Mouse (Mus musculus): ENCODE measurements around the gene 3100002H09Rik. TPM values are rescaled to one million over a fixed set of nuclear protein-coding genes. Genes with fewer than 3 reads are reported as not detected.

Gene 3100002H09Rik
- polyA plus RNA-seq, 1 experiment = not detected

DNA sequence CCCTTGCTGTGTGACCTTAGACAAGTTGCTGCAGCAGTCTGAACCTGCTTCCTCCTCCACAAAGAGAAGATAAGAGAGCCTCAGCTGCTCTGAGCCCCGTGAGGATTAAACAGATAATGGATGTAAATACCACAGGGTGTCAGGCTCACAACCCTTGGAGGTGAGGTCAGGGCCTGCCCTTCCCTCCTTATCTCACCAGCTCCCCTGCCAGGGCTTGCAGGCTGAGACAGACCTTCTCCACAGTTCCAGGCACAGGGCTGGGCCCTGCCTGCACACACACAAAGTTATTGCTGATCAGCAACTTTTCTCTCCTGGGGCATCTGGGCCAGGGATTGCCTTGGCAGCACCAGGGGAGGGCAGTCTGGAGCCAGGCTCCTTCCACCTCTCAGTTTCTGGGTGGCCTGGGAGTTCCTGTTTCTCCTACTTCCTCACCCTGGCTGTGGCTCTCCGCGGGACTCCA lies 34.4 kb upstream of the 3100002H09Rik start:
- Histone ChIP-seq H3K4me3 (ENCODE audit: insufficient read depth, low read length) (no peak overlapping the region), H3K4me1 (ENCODE audit: control insufficient read depth, insufficient read depth, low read length) (peaks cover 12% of the 10 kb centered on the region), H3K27ac (ENCODE audit: insufficient read depth, low read depth, low read length) (no peak overlapping the region)

DNA sequence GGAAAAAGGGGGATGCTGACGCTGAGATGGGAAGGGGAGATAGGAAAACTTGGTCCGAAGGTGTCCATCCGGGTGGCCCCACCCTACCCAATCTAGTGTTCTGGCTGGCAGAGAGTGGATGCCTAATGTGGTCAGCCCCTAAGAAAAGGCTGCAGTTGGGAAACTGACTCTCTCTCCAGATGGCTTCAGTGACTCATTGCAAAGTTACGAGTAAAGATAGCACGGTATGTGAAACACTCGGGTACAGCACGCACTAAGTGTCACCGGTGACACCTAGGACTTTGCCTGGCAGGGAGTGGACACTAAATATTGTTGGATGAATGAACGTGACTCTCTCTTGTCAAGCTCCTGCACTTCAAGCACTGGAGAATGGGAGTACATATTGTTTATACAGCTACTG lies 33.3 kb upstream of the 3100002H09Rik start:
- Histone ChIP-seq H3K27ac (ENCODE audit: insufficient read depth, low read depth, low read length) (no peak overlapping the region), H3K4me3 (ENCODE audit: insufficient read depth, low read length) (no peak overlapping the region), H3K4me1 (ENCODE audit: control insufficient read depth, insufficient read depth, low read length) (peaks cover 12% of the 10 kb centered on the region)
- TF ChIP-seq POLR2A (IDR thresholded peaks at IDR 0.05; ENCODE audit: borderline replicate concordance, low read depth, low read length) = no peak
- TF ChIP-seq CTCF (IDR thresholded peaks at IDR 0.05; ENCODE audit: low read depth, low read length) = no peak

More for the DNA sequence above, 34.4 kb upstream of the 3100002H09Rik start:
- TF ChIP-seq CTCF (IDR thresholded peaks at IDR 0.05; ENCODE audit: low read depth, low read length) = peak; percentile 50
- TF ChIP-seq POLR2A (IDR thresholded peaks at IDR 0.05; ENCODE audit: borderline replicate concordance, low read depth, low read length) = no peak

DNA sequence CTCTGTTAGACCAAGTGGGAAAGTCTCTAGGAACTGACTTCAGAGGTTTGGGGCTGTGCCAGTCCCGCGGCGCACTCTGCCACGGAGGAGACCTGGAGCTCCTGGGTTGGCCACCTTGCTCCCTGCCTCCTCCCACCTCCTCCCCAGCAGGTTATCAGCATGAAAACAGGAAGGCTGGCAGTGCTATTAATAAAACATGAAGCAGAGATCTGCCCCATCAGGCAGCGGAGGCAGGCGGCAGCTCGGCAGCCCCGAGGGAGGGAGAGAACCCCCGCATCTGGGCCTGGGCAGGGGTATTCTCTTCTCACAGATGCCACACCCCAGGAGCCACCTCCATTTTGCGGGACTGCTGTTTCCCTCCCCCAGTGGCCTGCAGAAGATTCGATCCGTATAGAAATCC lies 29.1 kb upstream of the 3100002H09Rik start:
- no peak overlapping the region for H3K4me3 ChIP-seq (ENCODE audit: insufficient read depth, low read length)
- TF ChIP-seq POLR2A (IDR thresholded peaks at IDR 0.05; ENCODE audit: borderline replicate concordance, low read depth, low read length) (no peak), CTCF (IDR thresholded peaks at IDR 0.05; ENCODE audit: low read depth, low read length) (no peak)
- H3K4me1 ChIP-seq (ENCODE audit: control insufficient read depth, insufficient read depth, low read length) = peaks cover under 1% of the 10 kb centered on the region; the same call in 1 of the 2 replicates
- H3K27ac ChIP-seq (ENCODE audit: insufficient read depth, low read depth, low read length) = no peak overlapping the region

DNA sequence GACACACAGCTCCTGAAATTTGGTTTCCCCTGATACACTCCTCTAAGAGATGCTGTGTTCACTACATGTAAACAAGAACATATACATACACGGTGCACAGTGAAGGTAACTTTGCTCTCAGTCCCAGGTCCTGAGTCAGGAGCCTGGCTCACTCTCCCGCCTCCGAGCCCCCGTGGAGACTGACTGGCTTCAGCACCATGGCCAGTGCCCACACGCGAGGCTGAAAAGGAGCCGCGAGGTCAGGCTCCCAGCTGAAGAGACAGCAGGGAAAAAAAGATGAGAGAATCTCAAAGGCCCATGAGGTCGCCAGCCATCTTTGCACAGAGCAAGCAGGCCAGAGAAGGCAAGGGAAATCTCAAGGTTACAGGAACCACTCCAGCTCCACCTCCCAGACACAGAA lies 22.7 kb upstream of the 3100002H09Rik start:
- TF ChIP-seq POLR2A (IDR thresholded peaks at IDR 0.05; ENCODE audit: borderline replicate concordance, low read depth, low read length) (no peak), CTCF (IDR thresholded peaks at IDR 0.05; ENCODE audit: low read depth, low read length) (no peak)
- H3K27ac ChIP-seq (ENCODE audit: insufficient read depth, low read depth, low read length) = no peak overlapping the region
- no peak overlapping the region for H3K4me3 ChIP-seq (ENCODE audit: insufficient read depth, low read length)
- H3K4me1 ChIP-seq (ENCODE audit: control insufficient read depth, insufficient read depth, low read length) = no peaks in the 10 kb centered on the region

DNA sequence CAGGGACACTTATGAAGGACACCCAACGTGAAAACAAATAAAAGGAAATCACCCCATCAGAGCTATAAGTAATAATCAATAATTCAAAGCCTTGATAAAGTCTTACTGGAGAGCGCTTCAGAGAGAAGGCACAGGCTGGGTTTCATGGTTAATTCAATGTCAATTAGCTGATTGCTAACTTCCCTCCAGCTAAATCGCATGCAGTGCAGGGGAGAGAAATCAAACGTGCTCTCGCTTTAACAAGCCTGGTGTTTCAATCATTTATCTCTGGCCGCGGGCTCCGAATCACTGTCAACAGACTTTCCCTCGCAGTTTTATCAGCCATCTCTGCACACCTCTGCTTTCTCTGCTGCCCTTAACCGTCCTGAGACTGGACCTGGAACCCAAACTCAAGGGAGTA lies 22.3 kb upstream of the 3100002H09Rik start:
- H3K4me3 ChIP-seq (ENCODE audit: insufficient read depth, low read length) = no peak overlapping the region
- TF ChIP-seq CTCF (IDR thresholded peaks at IDR 0.05; ENCODE audit: low read depth, low read length) = no peak
- TF ChIP-seq POLR2A (IDR thresholded peaks at IDR 0.05; ENCODE audit: borderline replicate concordance, low read depth, low read length) = no peak
- H3K27ac ChIP-seq (ENCODE audit: insufficient read depth, low read depth, low read length) = no peak overlapping the region
- no peaks in the 10 kb centered on the region for H3K4me1 ChIP-seq (ENCODE audit: control insufficient read depth, insufficient read depth, low read length)

DNA sequence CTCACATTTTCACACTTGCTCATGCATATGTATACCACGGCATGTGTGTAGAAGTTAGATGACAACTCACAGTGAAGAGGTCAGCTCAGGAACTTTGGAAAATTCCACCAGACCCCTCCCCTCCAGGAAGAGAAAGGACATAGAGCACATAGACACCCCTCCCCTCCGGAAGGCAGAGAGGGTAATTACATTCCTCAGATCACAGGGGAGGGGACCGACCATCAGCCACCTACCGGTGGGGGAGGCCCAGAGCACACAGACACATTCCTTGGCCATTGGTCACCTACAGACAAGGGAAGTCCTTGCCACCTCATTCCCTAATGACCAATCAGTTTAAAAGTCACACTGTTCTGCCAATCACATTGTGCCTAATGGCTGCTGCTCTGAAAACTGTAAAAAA lies 20.9 kb upstream of the 3100002H09Rik start:
- no peak overlapping the region for H3K27ac ChIP-seq (ENCODE audit: insufficient read depth, low read depth, low read length)
- H3K4me3 ChIP-seq (ENCODE audit: insufficient read depth, low read length) = no peak overlapping the region
- no peaks in the 10 kb centered on the region for H3K4me1 ChIP-seq (ENCODE audit: control insufficient read depth, insufficient read depth, low read length)
- no peak for TF ChIP-seq POLR2A (IDR thresholded peaks at IDR 0.05; ENCODE audit: borderline replicate concordance, low read depth, low read length)
- TF ChIP-seq CTCF (IDR thresholded peaks at IDR 0.05; ENCODE audit: low read depth, low read length) = no peak

DNA sequence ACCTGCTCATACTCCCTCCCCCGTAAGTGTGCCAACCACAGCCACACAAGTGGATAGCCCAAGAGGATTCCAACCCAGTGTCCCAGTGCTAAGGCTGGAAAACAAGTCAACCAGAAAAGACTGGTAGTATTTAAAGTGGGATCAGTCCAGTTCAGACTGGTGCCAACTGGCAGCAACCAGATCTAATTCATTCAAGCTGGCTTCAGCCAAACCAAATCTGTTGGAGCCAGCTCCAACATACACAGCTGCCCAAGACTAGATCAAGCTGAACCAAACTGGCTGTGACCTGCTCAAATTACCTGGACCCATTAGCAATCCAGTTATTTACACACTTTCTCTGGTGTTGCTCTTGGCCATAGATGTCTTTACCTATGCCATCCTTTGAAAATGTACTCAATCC lies 16.2 kb upstream of the 3100002H09Rik start:
- Histone ChIP-seq H3K4me3 (ENCODE audit: insufficient read depth, low read length) (no peak overlapping the region), H3K4me1 (ENCODE audit: control insufficient read depth, insufficient read depth, low read length) (no peaks in the 10 kb centered on the region), H3K27ac (ENCODE audit: insufficient read depth, low read depth, low read length) (no peak overlapping the region)
- no peak for TF ChIP-seq POLR2A (IDR thresholded peaks at IDR 0.05; ENCODE audit: borderline replicate concordance, low read depth, low read length)
- no peak for TF ChIP-seq CTCF (IDR thresholded peaks at IDR 0.05; ENCODE audit: low read depth, low read length)

DNA sequence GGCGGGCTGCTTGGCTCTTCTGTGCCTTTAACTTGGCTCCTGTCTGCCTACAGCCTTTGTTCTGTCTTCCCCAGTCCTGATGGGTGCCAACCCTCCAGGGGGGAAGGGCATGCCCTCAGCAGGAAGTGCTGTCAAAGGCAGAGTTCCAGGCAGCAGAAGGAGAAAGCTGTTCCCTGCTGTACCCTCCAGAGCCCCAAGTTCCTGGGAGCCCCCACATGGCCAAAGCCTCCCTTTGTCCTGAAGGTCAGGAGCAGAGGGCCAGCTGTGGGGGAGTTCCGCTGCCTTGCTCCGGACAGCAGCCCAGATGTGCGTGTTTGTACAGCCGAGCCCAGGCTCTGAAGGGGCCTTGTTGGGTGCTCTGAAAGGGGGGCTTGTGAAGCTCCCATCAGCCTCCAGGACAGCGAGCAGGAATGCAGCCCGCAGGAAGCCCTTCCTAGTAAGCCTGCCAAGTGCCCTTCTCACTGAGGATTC lies 13.5 kb upstream of the 3100002H09Rik start:
- Histone ChIP-seq H3K27ac (ENCODE audit: insufficient read depth, low read depth, low read length) (no peak overlapping the region), H3K4me3 (ENCODE audit: insufficient read depth, low read length) (no peak overlapping the region), H3K4me1 (ENCODE audit: control insufficient read depth, insufficient read depth, low read length) (no peaks in the 10 kb centered on the region)
- TF ChIP-seq CTCF (IDR thresholded peaks at IDR 0.05; ENCODE audit: low read depth, low read length) (no peak), POLR2A (IDR thresholded peaks at IDR 0.05; ENCODE audit: borderline replicate concordance, low read depth, low read length) (no peak)

DNA sequence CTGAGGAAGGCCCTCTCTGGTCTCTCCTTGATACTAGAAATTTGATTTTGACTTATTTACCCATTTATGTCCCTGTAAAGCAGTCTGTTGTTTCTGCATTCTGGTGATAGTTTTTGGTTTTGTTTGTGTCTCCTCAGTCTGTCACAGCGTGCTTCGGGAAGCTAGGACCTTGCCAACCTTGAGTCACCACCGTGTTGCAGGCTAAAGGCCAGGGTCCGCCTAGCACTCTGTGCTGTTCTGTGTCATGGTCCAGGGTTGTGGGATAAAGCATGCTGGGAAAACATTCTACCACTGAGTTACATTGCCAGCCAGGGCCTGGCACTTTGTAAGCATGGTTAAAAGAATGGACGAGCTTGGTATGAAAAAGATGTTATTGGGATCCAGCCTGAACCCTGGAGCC lies 12.0 kb upstream of the 3100002H09Rik start:
- H3K4me1 ChIP-seq (ENCODE audit: control insufficient read depth, insufficient read depth, low read length) = no peaks in the 10 kb centered on the region
- no peak for TF ChIP-seq CTCF (IDR thresholded peaks at IDR 0.05; ENCODE audit: low read depth, low read length)
- TF ChIP-seq POLR2A (IDR thresholded peaks at IDR 0.05; ENCODE audit: borderline replicate concordance, low read depth, low read length) = no peak
- no peak overlapping the region for H3K27ac ChIP-seq (ENCODE audit: insufficient read depth, low read depth, low read length)
- no peak overlapping the region for H3K4me3 ChIP-seq (ENCODE audit: insufficient read depth, low read length)

DNA sequence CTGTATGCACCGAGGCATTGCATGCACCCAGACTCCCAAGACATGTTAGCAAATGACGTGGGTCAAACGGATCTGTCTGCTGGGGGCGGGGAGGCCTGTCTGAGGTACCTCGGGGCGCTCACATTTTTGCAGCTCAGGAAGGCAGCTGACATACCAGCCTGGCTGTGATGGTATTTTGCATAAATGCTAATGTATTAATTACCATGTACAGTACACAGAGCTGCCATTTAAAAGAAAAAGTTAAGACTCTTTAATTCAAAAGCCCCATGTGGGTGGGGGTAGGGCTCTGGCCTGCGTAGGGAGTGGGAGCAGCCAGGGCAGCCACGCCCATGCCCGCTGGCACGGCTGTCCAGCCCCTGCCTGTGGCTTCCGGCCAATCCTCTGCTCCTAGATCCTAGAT lies 10.8 kb upstream of the 3100002H09Rik start:
- H3K4me3 ChIP-seq (ENCODE audit: insufficient read depth, low read length) = no peak overlapping the region
- H3K4me1 ChIP-seq (ENCODE audit: control insufficient read depth, insufficient read depth, low read length) = no peaks in the 10 kb centered on the region
- H3K27ac ChIP-seq (ENCODE audit: insufficient read depth, low read depth, low read length) = no peak overlapping the region
- TF ChIP-seq POLR2A (IDR thresholded peaks at IDR 0.05; ENCODE audit: borderline replicate concordance, low read depth, low read length) = no peak
- no peak for TF ChIP-seq CTCF (IDR thresholded peaks at IDR 0.05; ENCODE audit: low read depth, low read length)

DNA sequence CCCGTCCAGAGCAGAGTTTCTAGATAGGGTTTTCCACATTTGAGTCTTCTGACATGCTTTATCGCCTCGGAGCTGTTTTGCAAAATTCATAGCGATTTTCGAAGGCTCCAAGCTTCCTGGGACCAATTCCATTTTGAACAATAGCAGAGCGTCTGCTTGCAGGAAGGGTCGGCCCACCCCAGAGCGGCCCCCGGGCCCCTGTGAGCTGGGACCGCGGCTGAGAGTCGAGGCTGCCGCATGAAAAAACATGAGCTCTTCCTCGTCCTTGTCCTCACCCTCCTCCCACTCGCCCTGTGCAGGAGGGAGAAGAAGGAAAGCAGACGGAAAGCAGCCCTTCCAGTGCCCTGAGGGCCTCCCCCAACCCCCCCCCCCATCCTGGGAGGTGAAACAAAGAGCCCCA lies 8.0 kb upstream of the 3100002H09Rik start:
- TF ChIP-seq CTCF (IDR thresholded peaks at IDR 0.05; ENCODE audit: low read depth, low read length) (no peak), POLR2A (IDR thresholded peaks at IDR 0.05; ENCODE audit: borderline replicate concordance, low read depth, low read length) (no peak)
- H3K27ac ChIP-seq (ENCODE audit: insufficient read depth, low read depth, low read length) = no peak overlapping the region

More for the DNA sequence above, 8.0 kb upstream of the 3100002H09Rik start:
- Histone ChIP-seq H3K4me3 (ENCODE audit: insufficient read depth, low read length) (no peak overlapping the region), H3K4me1 (ENCODE audit: control insufficient read depth, insufficient read depth, low read length) (no peaks in the 10 kb centered on the region)

Data from bone marrow macrophage, adult 2 months (primary cell).